14 mouse cellular contexts compared by ENCODE assay signal in the genomic region with DNA sequence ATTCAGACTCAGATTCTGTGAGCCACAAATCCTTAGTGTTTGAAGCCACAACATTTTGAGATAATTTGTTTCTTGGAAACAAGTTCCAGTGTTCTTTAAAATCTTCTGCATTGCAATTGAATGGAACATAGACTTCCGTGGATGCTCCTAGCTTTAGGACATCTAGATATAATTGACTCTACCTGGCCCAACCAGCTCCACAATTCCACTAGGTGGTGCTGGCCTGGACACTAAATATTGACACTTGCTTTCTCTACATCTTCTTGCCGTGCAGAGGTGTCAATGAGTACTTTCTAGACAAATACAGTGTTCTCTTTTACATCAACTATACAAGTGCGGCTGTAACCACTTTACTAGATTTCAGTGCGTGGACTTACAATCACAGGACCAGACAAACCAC.
DNase-seq lines count a peak whose midpoint lies in the region; ATAC-seq and TF ChIP-seq lines count a peak whose summit lies in the region.
"Had no signal": no experiment of that assay in that cellular context is flagged by ENCODE, and none has a peak within 500 bp of the region (broad histone marks: within the 10 kb centered on the region; RNA-seq: fewer than 3 reads in every experiment).

No protein-coding gene starts in this region.

- H3K79me2 ChIP-seq in heart, adult 2 months (replicated peaks; ENCODE audit: control insufficient read depth, insufficient read depth, low read length): no peaks in the 10 kb centered on the region

- no peak overlapping the region for H3K9ac ChIP-seq in heart, adult 2 months (ENCODE audit: low read depth, low read length)
- H3K9ac ChIP-seq in lung, embryonic 14.5 days: no peak overlapping the region
- H3K9ac ChIP-seq in embryonic facial prominence, embryonic 13.5 days: no peak overlapping the region
- H3K9ac ChIP-seq in stomach, postnatal 0 days (ENCODE audit: low read length): no peak overlapping the region
- H3K9ac ChIP-seq: hindbrain, embryonic 13.5 days had no signal

- 79% methylated on average over 4 of the region's 4 CpGs for WGBS in heart, adult 2 months
- 69% methylated on average over 4 of the region's 4 CpGs for WGBS in lung, embryonic 14.5 days
- WGBS in embryonic facial prominence, embryonic 13.5 days: 68% methylated on average over 4 of the region's 4 CpGs
- 78% methylated on average over 4 of the region's 4 CpGs for WGBS in stomach, postnatal 0 days

- H3K4me1 ChIP-seq in heart, adult 2 months (ENCODE audit: control insufficient read depth, insufficient read depth, low read length): no peaks in the 10 kb centered on the region
- H3K4me1 ChIP-seq in lung, embryonic 14.5 days (ENCODE audit: insufficient read depth): no peaks in the 10 kb centered on the region
- H3K4me1 ChIP-seq in embryonic facial prominence, embryonic 13.5 days: peaks cover 16% of the 10 kb centered on the region
- H3K4me1 ChIP-seq in stomach, postnatal 0 days (replicated peaks; ENCODE audit: control insufficient read depth, insufficient read depth): no peaks in the 10 kb centered on the region
- H3K4me1 ChIP-seq: hindbrain, embryonic 13.5 days had no signal

- no peak for DNase-seq in heart, adult 2 months
- DNase-seq in heart, adult 18-20 months: no peak
- no peak for DNase-seq in lung, embryonic 14.5 days
- DNase-seq in lung, postnatal 10 days: no peak
- DNase-seq in stomach, postnatal 0 days (ENCODE audit: low spot score): no peak
- DNase-seq in cerebellum, postnatal 4 days (ENCODE audit: low spot score in 2 of 2): no peak
- DNase-seq in adrenal gland, adult 8-10 months: no peak
- DNase-seq: cerebellum, adult 2 months; heart, postnatal 10 days; kidney, postnatal 36 days; right cerebral cortex, postnatal 4 days had no signal

- no peaks in the 10 kb centered on the region for H3K36me3 ChIP-seq in heart, adult 2 months (ENCODE audit: control insufficient read depth, insufficient read depth, low read length)
- no peaks in the 10 kb centered on the region for H3K36me3 ChIP-seq in lung, embryonic 14.5 days (ENCODE audit: insufficient read depth)
- H3K36me3 ChIP-seq in embryonic facial prominence, embryonic 13.5 days: no peaks in the 10 kb centered on the region
- H3K36me3 ChIP-seq in stomach, postnatal 0 days (ENCODE audit: control insufficient read depth, insufficient read depth, low read length): no peaks in the 10 kb centered on the region
- H3K36me3 ChIP-seq: hindbrain, embryonic 13.5 days had no signal

- TF ChIP-seq CTCF in heart, adult 2 months (IDR thresholded peaks at IDR 0.05): peak; percentile 30; the same call in 1 of the 2 replicates
- 0 out of 2 replicates have a peak, but pooled peaks have one; percentile 9 for TF ChIP-seq CTCF in lung, embryonic 14.5 days (IDR thresholded peaks at IDR 0.05; ENCODE audit: low read depth)
- TF ChIP-seq CTCF in stomach, postnatal 0 days (IDR thresholded peaks at IDR 0.05; ENCODE audit: low read depth): peak; percentile 49

- H3K9me3 ChIP-seq in lung, embryonic 14.5 days (ENCODE audit: low read depth, low read length): no peaks in the 10 kb centered on the region
- no peaks in the 10 kb centered on the region for H3K9me3 ChIP-seq in embryonic facial prominence, embryonic 13.5 days
- H3K9me3 ChIP-seq in stomach, postnatal 0 days (ENCODE audit: control insufficient read depth, low read length): no peaks in the 10 kb centered on the region
- H3K9me3 ChIP-seq: hindbrain, embryonic 13.5 days had no signal

- no peak overlapping the region for H3K27ac ChIP-seq in heart, adult 2 months
- no peak overlapping the region for H3K27ac ChIP-seq in lung, embryonic 14.5 days (ENCODE audit: low read depth)
- H3K27ac ChIP-seq in embryonic facial prominence, embryonic 13.5 days: peak overlapping the region; percentile 80
- H3K27ac ChIP-seq in stomach, postnatal 0 days (replicated peaks): no peak overlapping the region
- H3K27ac ChIP-seq: hindbrain, embryonic 13.5 days had no signal

- ATAC-seq in lung, embryonic 14.5 days (ENCODE audit: insufficient read depth): no peak
- ATAC-seq in embryonic facial prominence, embryonic 13.5 days (ENCODE audit: insufficient number of reproducible peaks, insufficient read depth, low FRiP score, low TSS enrichment, low read depth): no peak
- ATAC-seq in stomach, postnatal 0 days (ENCODE audit: low FRiP score, low TSS enrichment): no peak
- ATAC-seq: intestine, embryonic 16.5 days had no signal

- no peak overlapping the region for H3K4me2 ChIP-seq in lung, embryonic 14.5 days
- 0 out of 2 replicates have a peak overlapping the region, but pooled peaks have one; percentile 7 for H3K4me2 ChIP-seq in embryonic facial prominence, embryonic 13.5 days
- no peak overlapping the region for H3K4me2 ChIP-seq in stomach, postnatal 0 days (replicated peaks; ENCODE audit: low read depth)
- H3K4me2 ChIP-seq: hindbrain, embryonic 13.5 days had no signal

- no peak overlapping the region for H3K4me3 ChIP-seq in heart, adult 2 months
- H3K4me3 ChIP-seq in lung, embryonic 14.5 days (ENCODE audit: low read depth, low read length): no peak overlapping the region
- H3K4me3 ChIP-seq in embryonic facial prominence, embryonic 13.5 days: no peak overlapping the region
- H3K4me3 ChIP-seq in stomach, postnatal 0 days (ENCODE audit: low read depth, low read length): no peak overlapping the region
- H3K4me3 ChIP-seq: hindbrain, embryonic 13.5 days had no signal

- TF ChIP-seq EP300 in heart, adult 2 months (IDR thresholded peaks at IDR 0.05; ENCODE audit: insufficient read depth, low read depth, low read length): no peak
- no peak for TF ChIP-seq EP300 in stomach, postnatal 0 days (optimal IDR thresholded peaks at IDR 0.05)

- no peak for TF ChIP-seq POLR2A in heart, adult 2 months (IDR thresholded peaks at IDR 0.05; ENCODE audit: insufficient read depth, low read depth, low read length)

- H3K27me3 ChIP-seq in heart, adult 2 months (ENCODE audit: control insufficient read depth, insufficient read depth, low read length): no peaks in the 10 kb centered on the region
- H3K27me3 ChIP-seq in lung, embryonic 14.5 days (ENCODE audit: insufficient read depth, low read length): no peaks in the 10 kb centered on the region
- no peaks in the 10 kb centered on the region for H3K27me3 ChIP-seq in embryonic facial prominence, embryonic 13.5 days
- no peaks in the 10 kb centered on the region for H3K27me3 ChIP-seq in stomach, postnatal 0 days (ENCODE audit: control insufficient read depth, insufficient read depth, low read length)
- H3K27me3 ChIP-seq: hindbrain, embryonic 13.5 days had no signal

- intact Hi-C loops in heart, adult 2 months (cut with DNase I): no loop called here
